Mouse (Mus musculus): ENCODE measurements around the gene Hes3. TPM values are rescaled to one million over a fixed set of nuclear protein-coding genes. Genes with fewer than 3 reads are reported as not detected.

Gene Hes3
- polyA plus RNA-seq, 1 experiment from 2014 or later: 12.6 TPM

DNA sequence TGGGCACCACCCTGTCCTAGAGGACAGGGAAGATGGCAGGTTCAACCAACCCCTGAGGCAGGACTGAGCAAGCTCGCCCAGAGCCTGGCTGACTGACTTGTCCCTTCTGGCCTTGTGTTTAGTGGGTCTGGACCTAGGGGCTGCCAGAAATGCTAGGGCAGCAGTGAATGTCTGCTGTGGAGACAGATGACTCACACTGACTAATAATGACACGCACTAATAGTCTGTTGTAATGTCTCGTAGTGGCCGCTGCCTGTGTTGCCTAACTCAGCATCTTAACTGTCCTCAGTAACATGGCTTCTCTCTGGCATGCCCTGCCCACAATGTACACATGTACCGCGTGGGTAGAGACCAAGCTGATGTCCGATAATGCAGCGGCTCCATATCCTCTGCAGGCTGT lies 31.0 kb downstream of the Hes3 start:
- Histone ChIP-seq H3K27me3 (ENCODE audit: control insufficient read depth, insufficient read depth, low read length) (no peaks in the 10 kb centered on the region), H3K9ac (ENCODE audit: low read length) (no peak overlapping the region), H3K27ac (ENCODE audit: low read depth, low read length) (no peak overlapping the region), H3K4me3 (ENCODE audit: low read depth, low read length) (no peak overlapping the region), H3K4me1 (ENCODE audit: control insufficient read depth, insufficient read depth, low read length) (peaks cover 5% of the 10 kb centered on the region), H3K4me2 (no peak overlapping the region), H3K9me3 (ENCODE audit: control insufficient read depth, low read length) (no peaks in the 10 kb centered on the region), H3K36me3 (ENCODE audit: control insufficient read depth, insufficient read depth, low read length) (no peaks in the 10 kb centered on the region; the same call in 1 of the 2 replicates)
- 94% methylated on average over 8 of the region's 8 CpGs for WGBS
- DNase-seq (ENCODE audit: low spot score, missing footprints): no peak
- ATAC-seq (ENCODE audit: low FRiP score): no peak

DNA sequence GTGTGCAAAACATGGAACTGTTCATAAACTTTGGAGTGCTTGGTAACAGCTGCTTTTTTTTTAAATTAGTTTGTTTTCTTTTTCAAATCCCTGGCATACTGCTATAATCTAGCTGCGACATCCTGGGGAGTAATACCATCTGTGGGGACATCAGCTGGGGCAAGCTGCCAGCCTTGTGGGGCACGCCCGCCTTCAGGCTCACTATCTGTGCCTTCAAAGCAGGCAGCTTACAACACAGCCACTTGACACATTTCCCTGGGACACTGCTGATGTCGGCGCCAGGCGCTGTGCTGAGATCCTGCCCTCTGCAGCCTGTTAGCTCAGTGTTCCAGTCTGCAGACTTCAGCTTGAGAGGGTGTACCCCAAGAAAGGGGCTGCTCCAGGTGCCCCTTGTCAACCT lies 34.4 kb downstream of the Hes3 start:
- WGBS: 84% methylated on average over 6 of the region's 6 CpGs

DNA sequence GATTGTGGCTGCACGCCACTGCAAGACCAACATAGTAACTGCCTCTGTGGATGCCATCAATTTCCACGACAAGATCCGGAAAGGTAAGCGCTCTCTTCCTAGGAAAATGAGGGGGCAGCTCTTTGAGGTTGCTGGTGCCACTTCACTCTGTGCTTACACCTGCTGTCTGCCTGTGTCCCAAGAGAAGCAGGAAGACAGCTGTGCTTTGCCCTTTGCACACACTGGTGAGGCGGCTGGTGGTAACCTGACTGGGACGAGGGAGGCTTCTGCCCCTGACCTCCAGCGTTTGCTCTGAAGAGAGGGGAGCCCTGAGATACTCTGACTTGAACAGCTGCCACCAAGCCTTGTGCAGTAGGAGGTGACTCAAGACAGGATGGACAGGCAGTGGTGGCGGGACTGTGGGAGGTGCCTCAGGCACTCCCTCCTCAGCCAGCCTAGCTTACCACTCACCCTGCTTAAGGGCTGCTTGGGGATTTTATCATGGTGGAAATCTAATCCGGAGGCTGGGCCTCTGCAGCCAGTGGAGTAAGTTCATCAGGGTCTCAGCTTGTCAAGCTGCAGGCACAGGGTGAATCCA lies 38.2 kb downstream of the Hes3 start:
- no peak overlapping the region for H3K9ac ChIP-seq (ENCODE audit: low read length)
- no peak for DNase-seq (ENCODE audit: low spot score, missing footprints)

More for the DNA sequence above, 34.4 kb downstream of the Hes3 start:
- ATAC-seq (ENCODE audit: low FRiP score) (no peak), DNase-seq (ENCODE audit: low spot score, missing footprints) (no peak)
- Histone ChIP-seq H3K27me3 (ENCODE audit: control insufficient read depth, insufficient read depth, low read length) (no peaks in the 10 kb centered on the region), H3K27ac (ENCODE audit: low read depth, low read length) (no peak overlapping the region), H3K9me3 (ENCODE audit: control insufficient read depth, low read length) (no peaks in the 10 kb centered on the region), H3K4me1 (ENCODE audit: control insufficient read depth, insufficient read depth, low read length) (no peaks in the 10 kb centered on the region), H3K4me2 (no peak overlapping the region), H3K4me3 (ENCODE audit: low read depth, low read length) (no peak overlapping the region), H3K36me3 (ENCODE audit: control insufficient read depth, insufficient read depth, low read length) (peaks cover 2% of the 10 kb centered on the region; the same call in 1 of the 2 replicates), H3K9ac (ENCODE audit: low read length) (no peak overlapping the region)

DNA sequence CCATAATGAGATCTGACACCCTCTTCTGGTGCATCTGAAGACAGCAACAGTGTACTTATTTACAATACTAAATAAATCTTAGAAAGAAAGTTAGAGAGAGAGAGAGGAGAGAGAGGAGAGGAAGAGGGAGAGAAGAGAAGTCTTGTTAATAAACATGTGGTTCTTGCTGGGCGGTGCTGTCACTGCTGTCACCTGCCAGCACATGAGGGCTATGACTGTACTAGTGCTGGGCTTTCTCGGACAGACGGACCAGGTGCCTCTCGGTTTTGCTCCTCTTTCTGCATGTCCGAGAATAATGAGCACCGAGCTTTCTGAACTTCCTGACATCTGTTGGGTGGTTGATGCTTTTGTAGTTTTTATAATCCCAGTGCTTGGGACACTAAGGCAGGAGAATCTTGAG lies 40.8 kb downstream of the Hes3 start:
- Histone ChIP-seq H3K4me2 (no peak overlapping the region), H3K9ac (ENCODE audit: low read length) (no peak overlapping the region), H3K27ac (ENCODE audit: low read depth, low read length) (no peak overlapping the region), H3K9me3 (ENCODE audit: control insufficient read depth, low read length) (no peaks in the 10 kb centered on the region), H3K27me3 (ENCODE audit: control insufficient read depth, insufficient read depth, low read length) (no peaks in the 10 kb centered on the region), H3K4me3 (ENCODE audit: low read depth, low read length) (no peak overlapping the region), H3K36me3 (ENCODE audit: control insufficient read depth, insufficient read depth, low read length) (0 out of 2 replicates have a peak, but pooled peaks cover 2% of the 10 kb centered on the region), H3K4me1 (ENCODE audit: control insufficient read depth, insufficient read depth, low read length) (no peaks in the 10 kb centered on the region)
- ATAC-seq (ENCODE audit: low FRiP score): no peak
- WGBS: 90% methylated on average over 6 of the region's 6 CpGs
- DNase-seq (ENCODE audit: low spot score, missing footprints): no peak

More for the DNA sequence above, 38.2 kb downstream of the Hes3 start:
- no peak for ATAC-seq (ENCODE audit: low FRiP score)
- 0 out of 2 replicates have a peak, but pooled peaks cover 2% of the 10 kb centered on the region for H3K36me3 ChIP-seq (ENCODE audit: control insufficient read depth, insufficient read depth, low read length)
- no peaks in the 10 kb centered on the region for H3K4me1 ChIP-seq (ENCODE audit: control insufficient read depth, insufficient read depth, low read length)
- H3K4me3 ChIP-seq (ENCODE audit: low read depth, low read length): no peak overlapping the region
- H3K27ac ChIP-seq (ENCODE audit: low read depth, low read length): no peak overlapping the region
- H3K4me2 ChIP-seq: no peak overlapping the region
- H3K27me3 ChIP-seq (ENCODE audit: control insufficient read depth, insufficient read depth, low read length): no peaks in the 10 kb centered on the region
- 79% methylated on average over 9 of the region's 9 CpGs for WGBS
- no peaks in the 10 kb centered on the region for H3K9me3 ChIP-seq (ENCODE audit: control insufficient read depth, low read length)

DNA sequence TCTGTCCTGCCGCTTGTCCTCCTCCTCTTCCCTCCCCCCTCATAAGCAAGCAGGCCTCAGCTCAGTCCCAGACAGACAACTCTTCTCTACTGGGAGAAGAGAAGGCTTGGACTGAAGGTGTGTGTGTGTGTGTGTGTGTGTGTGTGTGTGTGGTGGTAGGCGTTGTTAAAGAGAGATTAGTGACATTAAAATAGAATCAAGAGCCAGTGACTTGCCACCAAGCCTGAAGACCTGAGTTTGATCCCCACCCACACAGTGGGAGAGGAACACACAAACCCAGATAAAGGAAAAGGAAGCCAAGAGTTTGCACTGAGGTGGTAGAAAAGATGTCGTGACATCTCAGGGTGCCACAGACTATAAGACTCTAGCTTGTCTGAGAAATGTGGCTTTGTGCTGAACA lies 44.3 kb downstream of the Hes3 start:
- 85% methylated on average over 3 of the region's 3 CpGs for WGBS
- Histone ChIP-seq H3K9me3 (ENCODE audit: control insufficient read depth, low read length) (no peaks in the 10 kb centered on the region), H3K4me1 (ENCODE audit: control insufficient read depth, insufficient read depth, low read length) (no peaks in the 10 kb centered on the region), H3K4me2 (no peak overlapping the region), H3K4me3 (ENCODE audit: low read depth, low read length) (no peak overlapping the region), H3K27ac (ENCODE audit: low read depth, low read length) (no peak overlapping the region), H3K27me3 (ENCODE audit: control insufficient read depth, insufficient read depth, low read length) (no peaks in the 10 kb centered on the region), H3K36me3 (ENCODE audit: control insufficient read depth, insufficient read depth, low read length) (no peaks in the 10 kb centered on the region), H3K9ac (ENCODE audit: low read length) (no peak overlapping the region)
- ATAC-seq (ENCODE audit: low FRiP score): no peak
- DNase-seq (ENCODE audit: low spot score, missing footprints): no peak

DNA sequence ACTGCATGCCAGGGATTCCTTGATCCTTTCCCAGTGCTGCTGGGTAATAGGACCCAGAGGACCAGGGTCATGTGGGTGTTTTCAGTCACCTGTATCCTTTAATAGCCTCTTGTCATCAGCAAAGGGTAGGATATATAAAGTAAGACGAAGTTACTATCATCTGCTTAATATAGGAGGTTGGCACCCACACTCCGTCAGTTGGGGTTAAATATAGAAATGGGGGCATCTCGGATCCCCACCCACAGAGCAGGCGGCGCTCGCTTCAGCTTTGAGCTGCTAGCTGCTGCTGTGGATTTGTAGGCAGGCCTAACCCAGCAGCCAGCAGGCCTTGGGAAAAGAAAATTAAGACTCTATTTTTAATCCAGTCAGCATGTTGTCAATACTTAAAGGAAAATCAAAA lies 45.5 kb downstream of the Hes3 start:
- ATAC-seq (ENCODE audit: low FRiP score) (no peak), DNase-seq (ENCODE audit: low spot score, missing footprints) (no peak)
- Histone ChIP-seq H3K9me3 (ENCODE audit: control insufficient read depth, low read length) (no peaks in the 10 kb centered on the region), H3K4me3 (ENCODE audit: low read depth, low read length) (no peak overlapping the region), H3K27me3 (ENCODE audit: control insufficient read depth, insufficient read depth, low read length) (no peaks in the 10 kb centered on the region), H3K4me2 (no peak overlapping the region), H3K36me3 (ENCODE audit: control insufficient read depth, insufficient read depth, low read length) (no peaks in the 10 kb centered on the region), H3K9ac (ENCODE audit: low read length) (no peak overlapping the region), H3K4me1 (ENCODE audit: control insufficient read depth, insufficient read depth, low read length) (no peaks in the 10 kb centered on the region), H3K27ac (ENCODE audit: low read depth, low read length) (no peak overlapping the region)
- 88% methylated on average over 6 of the region's 6 CpGs for WGBS

DNA sequence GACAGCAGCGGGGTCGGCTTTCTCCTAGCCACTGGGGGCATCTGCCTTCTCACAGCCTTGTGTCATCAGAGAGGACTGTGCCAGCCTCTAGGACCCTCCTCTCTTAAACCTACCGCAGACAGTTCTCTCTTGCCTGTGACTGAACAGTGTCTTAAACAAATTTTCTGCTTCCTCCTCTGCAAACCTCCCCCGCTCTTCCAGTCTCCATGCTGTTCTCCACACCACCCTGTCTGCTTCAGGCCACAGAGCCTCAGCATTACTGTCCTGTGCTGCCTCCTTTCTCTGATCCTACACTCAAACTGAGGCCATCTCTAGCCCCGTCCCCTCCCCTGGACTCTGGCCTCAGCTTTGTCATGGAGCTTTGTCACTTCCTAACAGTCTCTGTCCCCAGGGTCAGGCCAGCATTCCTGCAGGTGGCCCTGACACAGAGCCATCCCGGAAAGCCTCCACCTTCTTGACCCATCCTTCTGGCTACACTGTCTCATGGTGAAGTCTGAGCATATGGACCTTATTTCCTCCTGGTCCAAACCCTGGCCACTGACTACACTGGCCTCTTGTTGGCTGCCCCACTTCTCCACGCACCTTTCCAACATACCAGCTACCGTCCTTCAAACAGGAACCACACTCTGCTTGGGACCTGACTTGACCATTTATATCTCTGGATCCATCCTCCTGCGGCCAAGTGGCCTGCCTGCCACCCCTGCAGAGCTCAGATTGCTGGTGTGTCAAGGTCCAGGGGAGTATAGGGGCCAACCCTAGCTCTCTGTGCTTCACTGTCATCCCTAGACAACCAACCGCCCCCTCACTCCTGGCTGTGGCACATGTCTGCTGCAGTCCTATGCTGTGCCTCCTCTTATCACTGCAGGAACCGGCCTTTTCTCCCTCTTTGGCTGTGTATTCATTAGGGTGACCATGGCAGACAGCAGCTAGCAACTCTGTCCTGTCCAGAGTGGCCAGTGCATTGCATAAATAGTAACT lies 46.6 kb downstream of the Hes3 start:
- Histone ChIP-seq H3K4me2 (no peak overlapping the region), H3K9ac (ENCODE audit: low read length) (no peak overlapping the region), H3K9me3 (ENCODE audit: control insufficient read depth, low read length) (no peaks in the 10 kb centered on the region), H3K36me3 (ENCODE audit: control insufficient read depth, insufficient read depth, low read length) (no peaks in the 10 kb centered on the region), H3K27ac (ENCODE audit: low read depth, low read length) (no peak overlapping the region), H3K4me1 (ENCODE audit: control insufficient read depth, insufficient read depth, low read length) (no peaks in the 10 kb centered on the region), H3K4me3 (ENCODE audit: low read depth, low read length) (no peak overlapping the region), H3K27me3 (ENCODE audit: control insufficient read depth, insufficient read depth, low read length) (no peaks in the 10 kb centered on the region)
- ATAC-seq (ENCODE audit: low FRiP score): no peak
- no peak for DNase-seq (ENCODE audit: low spot score, missing footprints)
- WGBS: 90% methylated on average over 11 of the region's 11 CpGs

DNA sequence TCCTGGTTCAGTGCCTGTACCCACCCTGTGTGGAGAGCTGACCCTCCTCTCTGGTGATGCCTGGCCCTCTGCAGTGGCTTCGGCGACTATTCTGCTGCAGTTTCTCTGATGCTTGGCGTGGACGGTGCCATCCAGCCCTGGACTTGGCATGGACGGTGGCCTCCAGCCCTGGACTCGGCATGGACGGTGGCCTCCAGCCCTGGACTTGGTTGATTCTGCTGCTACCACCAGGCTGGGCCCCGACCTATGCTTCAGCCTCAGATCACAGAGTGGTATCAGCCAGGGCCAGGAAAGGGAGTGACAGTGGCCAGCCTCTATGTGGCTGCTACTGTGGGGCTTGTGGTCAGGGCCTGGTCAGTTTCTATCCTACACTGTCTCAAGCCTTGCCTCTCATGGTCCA lies 47.5 kb downstream of the Hes3 start:
- no peak for ATAC-seq (ENCODE audit: low FRiP score)
- H3K4me3 ChIP-seq (ENCODE audit: low read depth, low read length): no peak overlapping the region
- WGBS: 95% methylated on average over 8 of the region's 8 CpGs
- H3K27ac ChIP-seq (ENCODE audit: low read depth, low read length): no peak overlapping the region
- H3K4me2 ChIP-seq: no peak overlapping the region
- H3K9ac ChIP-seq (ENCODE audit: low read length): no peak overlapping the region
- no peak for DNase-seq (ENCODE audit: low spot score, missing footprints)
- no peaks in the 10 kb centered on the region for H3K36me3 ChIP-seq (ENCODE audit: control insufficient read depth, insufficient read depth, low read length)
- no peaks in the 10 kb centered on the region for H3K27me3 ChIP-seq (ENCODE audit: control insufficient read depth, insufficient read depth, low read length)
- no peaks in the 10 kb centered on the region for H3K9me3 ChIP-seq (ENCODE audit: control insufficient read depth, low read length)
- no peaks in the 10 kb centered on the region for H3K4me1 ChIP-seq (ENCODE audit: control insufficient read depth, insufficient read depth, low read length)

DNA sequence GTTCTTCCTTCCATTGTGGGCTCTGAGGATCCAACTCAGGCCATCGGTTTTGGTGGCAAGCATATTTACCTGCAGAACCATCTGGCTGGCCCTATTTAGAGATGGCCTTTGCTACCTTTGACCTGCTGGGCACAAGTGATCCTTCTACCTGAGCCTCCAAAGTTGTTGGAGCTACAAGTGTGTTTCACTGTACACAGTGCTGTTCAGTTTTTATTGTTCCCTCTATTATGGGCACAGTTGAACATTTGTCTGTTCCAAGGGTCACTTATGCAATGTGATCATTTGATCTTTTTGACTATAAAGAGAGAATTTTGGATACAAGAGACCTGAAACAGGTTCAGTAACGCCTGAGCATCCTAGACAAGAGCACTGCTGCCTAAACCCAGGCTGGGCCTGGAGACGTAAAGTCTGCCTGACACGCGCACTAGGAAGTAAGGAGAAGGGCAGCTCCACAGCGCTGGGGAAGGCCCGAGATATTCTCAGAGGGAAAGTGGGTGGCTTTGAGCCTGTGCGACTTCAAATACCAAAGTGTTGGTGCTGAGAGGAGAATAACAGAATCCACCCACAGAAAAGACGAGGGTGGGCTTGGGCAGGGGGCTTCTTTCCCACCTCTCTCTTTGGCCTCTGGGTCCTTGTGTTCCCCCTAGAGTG lies 48.1 kb downstream of the Hes3 start:
- Histone ChIP-seq H3K4me1 (ENCODE audit: control insufficient read depth, insufficient read depth, low read length) (no peaks in the 10 kb centered on the region), H3K9ac (ENCODE audit: low read length) (no peak overlapping the region), H3K9me3 (ENCODE audit: control insufficient read depth, low read length) (no peaks in the 10 kb centered on the region), H3K36me3 (ENCODE audit: control insufficient read depth, insufficient read depth, low read length) (no peaks in the 10 kb centered on the region), H3K4me3 (ENCODE audit: low read depth, low read length) (no peak overlapping the region), H3K27me3 (ENCODE audit: control insufficient read depth, insufficient read depth, low read length) (no peaks in the 10 kb centered on the region), H3K4me2 (no peak overlapping the region), H3K27ac (ENCODE audit: low read depth, low read length) (no peak overlapping the region)
- ATAC-seq (ENCODE audit: low FRiP score) (no peak), DNase-seq (ENCODE audit: low spot score, missing footprints) (no peak)
- WGBS: 94% methylated on average over 9 of the region's 9 CpGs
